Comparison of ENCODE assay signal across 34 mouse cellular contexts in genomic region chr3:34489008-34489407, GRCm38 (mm10).
"Had no signal": no experiment of that assay in that cellular context is flagged by ENCODE, and none has a peak within 500 bp of the region (broad histone marks: within the 10 kb centered on the region; RNA-seq: fewer than 3 reads in every experiment).

No protein-coding gene starts in this region.

- ATAC-seq: hindbrain, embryonic 16.5 days; hindbrain, postnatal 0 days; inflammation-experienced regulatory T-cells, adult 6 months; intestine, embryonic 15.5 days; intestine, embryonic 16.5 days; intestine, postnatal 0 days had no signal

- H3K4me2 ChIP-seq: heart, embryonic 11.5 days; heart, embryonic 12.5 days; heart, embryonic 13.5 days; heart, embryonic 15.5 days; hindbrain, embryonic 12.5 days; hindbrain, embryonic 13.5 days; hindbrain, embryonic 14.5 days; hindbrain, embryonic 15.5 days; intestine, embryonic 15.5 days; kidney, embryonic 15.5 days had no signal

- DNase-seq: heart, postnatal 10 days; heart, postnatal 14 days; heart, postnatal 36 days; heart, postnatal 4 days; kidney, adult 11 months; kidney, adult 18-20 months; kidney, adult 2 months; kidney, adult 8-10 months; kidney, adult 9 months; kidney, postnatal 10 days; kidney, postnatal 14 days; kidney, postnatal 25 days; kidney, postnatal 36 days; kidney, postnatal 4 days; layer of hippocampus, adult 9-11 months; layer of hippocampus, postnatal 36 days had no signal

- H3K27me3 ChIP-seq: heart, embryonic 13.5 days; hindbrain, embryonic 15.5 days; intestine, embryonic 15.5 days; kidney, embryonic 15.5 days had no signal

- H3K36me3 ChIP-seq: heart, embryonic 12.5 days; heart, embryonic 13.5 days; heart, embryonic 15.5 days; hindbrain, embryonic 10.5 days; hindbrain, embryonic 12.5 days; hindbrain, embryonic 13.5 days; hindbrain, embryonic 15.5 days; intestine, embryonic 15.5 days; kidney, embryonic 15.5 days had no signal

- H3K4me3 ChIP-seq: heart, embryonic 12.5 days; heart, embryonic 13.5 days; heart, embryonic 15.5 days; hindbrain, embryonic 10.5 days; hindbrain, embryonic 12.5 days; hindbrain, embryonic 13.5 days; hindbrain, embryonic 15.5 days; intestine, embryonic 15.5 days; kidney, embryonic 15.5 days; layer of hippocampus, adult 2 months had no signal

- H3K4me1 ChIP-seq: heart, embryonic 12.5 days; heart, embryonic 13.5 days; heart, embryonic 15.5 days; intestine, embryonic 15.5 days had no signal

- H3K9ac ChIP-seq: heart, embryonic 12.5 days; heart, embryonic 13.5 days; heart, embryonic 15.5 days; hindbrain, embryonic 12.5 days; hindbrain, embryonic 13.5 days; hindbrain, embryonic 14.5 days; hindbrain, embryonic 15.5 days; intestine, embryonic 15.5 days; kidney, embryonic 15.5 days had no signal

- H3K9me3 ChIP-seq: heart, embryonic 12.5 days; heart, embryonic 13.5 days; heart, embryonic 15.5 days; hindbrain, embryonic 10.5 days; hindbrain, embryonic 12.5 days; hindbrain, embryonic 13.5 days; hindbrain, embryonic 15.5 days; intestine, embryonic 15.5 days; kidney, embryonic 15.5 days had no signal

- H3K27ac ChIP-seq: heart, embryonic 13.5 days; heart, embryonic 15.5 days; hindbrain, embryonic 10.5 days; hindbrain, embryonic 12.5 days; hindbrain, embryonic 13.5 days; hindbrain, embryonic 14.5 days; hindbrain, embryonic 15.5 days; hindbrain, postnatal 0 days; intestine, embryonic 15.5 days; kidney, embryonic 15.5 days; kidney, postnatal 0 days; layer of hippocampus, adult 2 months had no signal
